Mouse (Mus musculus): ENCODE measurements around the gene Elf2. TPM values are rescaled to one million over a fixed set of nuclear protein-coding genes. Genes with fewer than 3 reads are reported as not detected.
A peak's percentile ranks its signal among the peaks of the same experiment; 100 is the strongest.
"Not testable (repeated sequence)": the region's sequence is repeated elsewhere in the genome, so short reads cannot be mapped to it uniquely, and the experiment has no call there.

Elf2 gene
- total RNA-seq, 1 experiment from 2014 or later = 175 TPM

GRCm38 (mm10) chr3:51339734-51340551, 520 bp downstream of the Elf2 start:
- no peak for ATAC-seq (ENCODE audit: extremely low read depth, insufficient number of reproducible peaks, low FRiP score, poor library complexity, severe bottlenecking)

GRCm38 (mm10) chr3:51339378-51339733, 1.1 kb downstream of the Elf2 start:
- ATAC-seq (ENCODE audit: extremely low read depth, insufficient number of reproducible peaks, low FRiP score, poor library complexity, severe bottlenecking) = no peak

GRCm38 (mm10) chr3:51335378-51335777, 5.1 kb downstream of the Elf2 start:
- no peak for ATAC-seq (ENCODE audit: extremely low read depth, insufficient number of reproducible peaks, low FRiP score, poor library complexity, severe bottlenecking)

GRCm38 (mm10) chr3:51333950-51334349, 6.5 kb downstream of the Elf2 start:
- ATAC-seq (ENCODE audit: extremely low read depth, insufficient number of reproducible peaks, low FRiP score, poor library complexity, severe bottlenecking) = no peak

GRCm38 (mm10) chr3:51333234-51333889, 7.1 kb downstream of the Elf2 start:
- ATAC-seq (ENCODE audit: extremely low read depth, insufficient number of reproducible peaks, low FRiP score, poor library complexity, severe bottlenecking) = peak; percentile 92

GRCm38 (mm10) chr3:51330086-51330485, 10.4 kb downstream of the Elf2 start:
- no peak for ATAC-seq (ENCODE audit: extremely low read depth, insufficient number of reproducible peaks, low FRiP score, poor library complexity, severe bottlenecking)

GRCm38 (mm10) chr3:51328546-51328945, 11.9 kb downstream of the Elf2 start:
- ATAC-seq (ENCODE audit: extremely low read depth, insufficient number of reproducible peaks, low FRiP score, poor library complexity, severe bottlenecking) = no peak

GRCm38 (mm10) chr3:51327817-51328216, 12.6 kb downstream of the Elf2 start:
- ATAC-seq (ENCODE audit: extremely low read depth, insufficient number of reproducible peaks, low FRiP score, poor library complexity, severe bottlenecking) = no peak

GRCm38 (mm10) chr3:51327429-51327797, 13.1 kb downstream of the Elf2 start:
- peak; percentile 44; the same call in 1 of the 2 replicates for ATAC-seq (ENCODE audit: extremely low read depth, insufficient number of reproducible peaks, low FRiP score, poor library complexity, severe bottlenecking)

- no peak for ATAC-seq (ENCODE audit: extremely low read depth, insufficient number of reproducible peaks, low FRiP score, poor library complexity, severe bottlenecking)
These were observed 13.6 kb downstream of the Elf2 start for GRCm38 (mm10) chr3:51326664-51327428.

- ATAC-seq (ENCODE audit: extremely low read depth, insufficient number of reproducible peaks, low FRiP score, poor library complexity, severe bottlenecking) = no peak
These were observed 15.0 kb downstream of the Elf2 start for GRCm38 (mm10) chr3:51325475-51325874.

- ATAC-seq (ENCODE audit: extremely low read depth, insufficient number of reproducible peaks, low FRiP score, poor library complexity, severe bottlenecking) = no peak
These were observed 17.5 kb downstream of the Elf2 start for GRCm38 (mm10) chr3:51323006-51323405.

GRCm38 (mm10) chr3:51322326-51322725, 18.1 kb downstream of the Elf2 start:
- no peak for ATAC-seq (ENCODE audit: extremely low read depth, insufficient number of reproducible peaks, low FRiP score, poor library complexity, severe bottlenecking)

- ATAC-seq (ENCODE audit: extremely low read depth, insufficient number of reproducible peaks, low FRiP score, poor library complexity, severe bottlenecking) = no peak
These were observed 19.3 kb downstream of the Elf2 start for GRCm38 (mm10) chr3:51321141-51321540.

GRCm38 (mm10) chr3:51318053-51318452, 22.4 kb downstream of the Elf2 start:
- not testable (repeated sequence) for ATAC-seq (ENCODE audit: extremely low read depth, insufficient number of reproducible peaks, low FRiP score, poor library complexity, severe bottlenecking)

GRCm38 (mm10) chr3:51316876-51317275, 23.6 kb downstream of the Elf2 start:
- ATAC-seq (ENCODE audit: extremely low read depth, insufficient number of reproducible peaks, low FRiP score, poor library complexity, severe bottlenecking) = no peak

GRCm38 (mm10) chr3:51311638-51312037, 28.8 kb downstream of the Elf2 start:
- ATAC-seq (ENCODE audit: extremely low read depth, insufficient number of reproducible peaks, low FRiP score, poor library complexity, severe bottlenecking) = no peak

- no peak for ATAC-seq (ENCODE audit: extremely low read depth, insufficient number of reproducible peaks, low FRiP score, poor library complexity, severe bottlenecking)
These were observed 30.4 kb downstream of the Elf2 start for GRCm38 (mm10) chr3:51310098-51310497.

GRCm38 (mm10) chr3:51306621-51307020, 33.8 kb downstream of the Elf2 start:
- ATAC-seq (ENCODE audit: extremely low read depth, insufficient number of reproducible peaks, low FRiP score, poor library complexity, severe bottlenecking) = no peak

GRCm38 (mm10) chr3:51305961-51306360, 34.5 kb downstream of the Elf2 start:
- no peak for ATAC-seq (ENCODE audit: extremely low read depth, insufficient number of reproducible peaks, low FRiP score, poor library complexity, severe bottlenecking)

Data from neutrophil, adult 5-6 weeks (primary cell).